Mouse (Mus musculus) heart, postnatal 25 days (tissue): ENCODE results near the gene Dusp12. TPM values are rescaled to one million over a fixed set of nuclear protein-coding genes. Genes with fewer than 3 reads are reported as not detected.

ENCODE experiments used
- total RNA-seq, 2 experiments: library from RNA; stranded (reverse); gene quantifications; 2 replicates each; pipeline ENCODE4 v1.2.3; 2021

The Dusp12 gene
- total RNA-seq, 2 experiments from 2014 or later: 6.7 to 7.0 TPM

Other genes starting within 250 kb of the Dusp12 start
- gene Olfml2b, start 241.0 kb downstream of the Dusp12 start, total RNA-seq: 10 to 100 TPM in 1 of 2 experiments, 1 to 10 TPM in 1; 9.8 to 13.1 TPM
- 10 to 100 TPM; 56.5 to 58.9 TPM for gene Atf6, start 17.8 kb downstream of the Dusp12 start, total RNA-seq
- gene Gm26620, start 475 bp downstream of the Dusp12 start, total RNA-seq: under 1 TPM; 0.31 to 0.34 TPM
- not detected for gene Fcrlb, start 27.4 kb upstream of the Dusp12 start, total RNA-seq
- under 1 TPM; 0.45 to 0.73 TPM for gene Fcrla, start 42.0 kb upstream of the Dusp12 start, total RNA-seq
- 1 to 10 TPM; 6.9 to 7.1 TPM for gene Fcgr2b, start 91.0 kb upstream of the Dusp12 start, total RNA-seq
- under 1 TPM; 0.34 to 0.52 TPM for gene Fcgr4, start 133.4 kb upstream of the Dusp12 start, total RNA-seq
- gene Fcgr3, start 179.4 kb upstream of the Dusp12 start, total RNA-seq: 10 to 100 TPM; 12.5 to 15.6 TPM
- gene Cfap126, start 228.4 kb upstream of the Dusp12 start, total RNA-seq: 1 to 10 TPM in 1 of 2 experiments, under 1 TPM in 1; 0.34 to 1.1 TPM